Mouse (Mus musculus) right cerebral cortex, adult 2 months (tissue): ENCODE measurements at regions not wholly inside any gene's neighbourhood (a gene's known extent, or its start where the extent isn't known, plus 50 kb on each side); places are given as distances from the start of the nearest gene placed in this dataset.

ENCODE experiments used
- DNase-seq, 2 experiments: peaks; one replicate each; pipeline ENCODE4 v3.0.0; 2021 to 2022; ENCODE audit warnings: low spot score in 2 of 2

- no peak for DNase-seq
These were observed 86.7 kb upstream of the A1bg start for GRCm38 (mm10) chr15:61009509-61009908.

- DNase-seq: no peak
These were observed 84.7 kb upstream of the A1bg start for GRCm38 (mm10) chr15:61007461-61008059.

GRCm38 (mm10) chr15:61006608-61007007 is 83.8 kb upstream of the A1bg start:
- no peak for DNase-seq

- no peak for DNase-seq
These were observed 71.3 kb upstream of the A1bg start for GRCm38 (mm10) chr15:60993971-60994690.

GRCm38 (mm10) chr15:60993394-60993793 is 70.6 kb upstream of the A1bg start:
- no peak for DNase-seq

- no peak for DNase-seq
These were observed 59.8 kb upstream of the A1bg start for GRCm38 (mm10) chr15:60982576-60982975.
